Mouse (Mus musculus) lung, adult 2 months (tissue): ENCODE data around the gene Phf23. TPM values are rescaled to one million over a fixed set of nuclear protein-coding genes. Genes with fewer than 3 reads are reported as not detected.

Experiments
- DNase-seq: peaks from one replicate; pipeline ENCODE4 v3.0.0; 2022
- H3K4me1 ChIP-seq: fragments of 200-500 bp; 2 replicates; pipeline ENCODE4 v1.6.1; 2011; ENCODE audit warnings: low read length; ENCODE audit not compliant: control insufficient read depth, insufficient read depth
- H3K4me3 ChIP-seq: fragments of 200-500 bp; replicated peaks from 2 replicates; pipeline ENCODE3; 2011; ENCODE audit warnings: low read depth, mild to moderate bottlenecking, control low read depth, low read length; ENCODE audit errors: extremely low read depth
- CTCF ChIP-seq: fragments of 200-500 bp; IDR thresholded peaks from 2 replicates; pipeline ENCODE4 v1.5.1; 2011; ENCODE audit warnings: mild to moderate bottlenecking, low read length, control low read depth; ENCODE audit not compliant: insufficient read depth
- POLR2A ChIP-seq: fragments of 200-500 bp; IDR thresholded peaks from 2 replicates; pipeline ENCODE4 v1.6.1; 2011; ENCODE audit warnings: low read depth, mild to moderate bottlenecking, control low read depth, low read length, borderline replicate concordance; ENCODE audit errors: extremely low read depth
- WGBS: fragments of 180-500 bp; shearing (Covaris S2); methylation state at CpG from one replicate; pipeline ENCODE4 v1.1.7; 2018; 5-methylcytosine and 5-hydroxymethylcytosine counted together
- polyA plus RNA-seq: library from polyadenylated mRNA; depleted of rRNA; stranded (reverse); fragments of >200 nt; gene quantifications from 2 replicates; pipeline ENCODE4 v1.2.3, GENCODE M21; 2012

Gene Phf23
- polyA plus RNA-seq, 1 experiment = 22.9 TPM

- no peak overlapping the region for H3K4me3 ChIP-seq
- peaks cover 6% of the 10 kb centered on the region for H3K4me1 ChIP-seq
- no peak for DNase-seq
- no peak for TF ChIP-seq POLR2A
- no peak for TF ChIP-seq CTCF
- WGBS = 37% methylated on average over 2 of the region's 2 CpGs
Observed at GRCm38 (mm10) chr11:70019495-70020021, 24.0 kb downstream of the Phf23 start.

GRCm38 (mm10) chr11:70020022-70020631 is 24.6 kb downstream of the Phf23 start:
- 21% methylated on average over 8 of the region's 8 CpGs for WGBS
- no peak for TF ChIP-seq POLR2A
- no peak for TF ChIP-seq CTCF
- DNase-seq = no peak
- Histone ChIP-seq H3K4me1 (peaks cover 4% of the 10 kb centered on the region), H3K4me3 (no peak overlapping the region)

DNA sequence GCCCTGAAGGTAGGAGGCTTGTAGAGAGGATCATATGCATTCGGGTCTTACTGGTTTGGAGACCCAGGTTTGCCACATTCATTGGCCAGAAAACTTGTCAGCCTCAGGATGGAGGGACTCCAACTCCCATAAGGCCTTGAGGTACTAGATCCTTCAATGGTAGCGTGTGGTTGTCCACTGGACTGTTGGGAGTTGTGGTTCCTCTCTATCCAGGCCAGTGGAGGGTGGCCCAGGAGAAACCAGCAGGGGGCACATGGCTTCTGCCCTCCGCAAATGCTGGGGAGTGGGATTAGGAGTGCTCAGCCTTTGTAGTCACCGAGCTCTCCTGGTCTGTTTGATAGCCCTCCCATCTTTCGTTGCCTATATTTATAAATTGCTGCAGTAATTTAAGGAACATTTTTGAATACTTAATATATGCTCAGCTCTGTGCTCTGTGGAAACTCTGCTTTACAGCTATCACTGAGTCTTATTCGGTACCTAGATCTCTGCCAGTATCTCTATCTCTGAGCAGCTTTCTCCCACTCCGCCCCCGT is 25.2 kb downstream of the Phf23 start:
- peak; percentile 59 for DNase-seq
- H3K4me3 ChIP-seq = peak overlapping the region; percentile 75
- WGBS = under 1% methylated on average over 8 of the region's 8 CpGs
- TF ChIP-seq POLR2A = no peak
- TF ChIP-seq CTCF = peak; percentile 57
- H3K4me1 ChIP-seq = peaks cover 4% of the 10 kb centered on the region

DNA sequence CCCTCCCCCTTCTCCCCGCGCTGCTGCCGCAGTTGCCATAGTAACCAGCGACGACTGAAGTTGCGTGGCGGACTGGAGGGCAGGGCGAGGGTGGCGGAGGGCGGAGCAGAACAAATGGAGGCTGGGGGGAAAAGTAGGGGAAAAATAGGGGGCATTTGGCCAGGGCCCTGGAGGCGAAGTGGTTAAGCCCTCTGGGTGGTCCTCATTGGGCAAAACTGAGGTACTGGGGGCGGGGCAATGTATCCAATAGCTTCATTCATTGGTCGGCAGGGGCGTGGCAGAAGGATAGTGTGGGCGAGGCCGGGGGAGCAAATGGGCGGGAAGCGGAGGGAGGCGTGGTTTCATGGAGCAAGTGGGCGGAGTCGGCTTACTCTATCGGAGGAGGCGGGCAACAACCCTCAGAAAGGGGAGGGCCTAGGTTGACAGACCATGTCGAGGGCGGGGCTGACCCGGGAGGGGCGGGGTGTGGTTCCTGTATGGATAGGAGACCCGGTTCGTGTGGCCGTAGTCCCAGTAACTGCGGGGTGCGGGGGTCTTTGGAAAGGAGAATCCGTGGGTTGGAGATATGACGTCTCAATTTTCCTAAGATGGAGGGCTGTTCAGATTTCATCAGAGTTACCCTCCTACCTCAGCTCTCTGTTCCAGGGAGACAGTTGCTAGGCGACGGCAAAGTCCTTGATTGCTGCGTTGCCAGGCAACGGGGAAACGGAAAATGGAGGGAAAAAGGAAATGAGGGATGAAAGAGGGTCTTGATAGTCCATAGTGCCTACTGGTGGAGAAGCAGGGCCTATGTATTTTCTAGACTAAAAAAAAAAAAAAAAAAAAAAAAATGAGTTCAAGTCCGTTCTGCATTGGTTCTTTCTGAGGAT is 25.9 kb downstream of the Phf23 start:
- peak; percentile 92 for DNase-seq
- WGBS = 3% methylated on average over 40 of the region's 40 CpGs
- peaks cover 4% of the 10 kb centered on the region for H3K4me1 ChIP-seq
- TF ChIP-seq CTCF (no peak), POLR2A (no peak)
- H3K4me3 ChIP-seq = peak overlapping the region; percentile 75

GRCm38 (mm10) chr11:70023481-70024150 is 28.0 kb downstream of the Phf23 start:
- H3K4me1 ChIP-seq = peaks cover under 1% of the 10 kb centered on the region; the same call in 1 of the 2 replicates
- no peak for DNase-seq
- WGBS = 16% methylated on average over 18 of the region's 29 CpGs
- peak overlapping the region; percentile 15 for H3K4me3 ChIP-seq
- no peak for TF ChIP-seq POLR2A
- TF ChIP-seq CTCF = no peak

- no peak for TF ChIP-seq POLR2A
- no peak for TF ChIP-seq CTCF
- Histone ChIP-seq H3K4me3 (no peak overlapping the region), H3K4me1 (peaks cover 4% of the 10 kb centered on the region)
- WGBS = 27% methylated on average over 6 of the region's 6 CpGs
- DNase-seq = no peak
Observed at GRCm38 (mm10) chr11:70024151-70024514, 28.6 kb downstream of the Phf23 start.

DNA sequence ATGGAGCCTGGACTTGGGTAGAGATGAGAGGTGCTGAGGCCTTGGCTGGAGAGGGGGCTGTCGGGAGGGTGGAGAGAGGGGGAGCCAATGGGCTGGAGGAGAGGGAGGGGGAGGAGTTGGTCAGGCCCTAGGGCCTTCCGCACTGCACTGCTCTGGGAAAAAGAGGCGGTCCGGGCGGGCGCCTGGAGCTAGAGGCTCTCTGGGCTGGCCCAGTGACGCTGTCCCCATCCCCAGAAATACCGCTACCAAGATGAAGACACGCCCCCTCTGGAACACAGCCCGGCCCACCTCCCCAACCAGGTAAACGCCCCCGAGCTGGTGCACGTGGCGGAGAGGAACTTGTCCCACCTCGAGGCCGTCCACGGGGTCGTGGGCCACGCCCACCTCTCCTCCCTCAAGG is 31.1 kb downstream of the Phf23 start:
- H3K4me3 ChIP-seq = no peak overlapping the region
- WGBS = 23% methylated on average over 19 of the region's 19 CpGs
- no peak for DNase-seq
- no peak for TF ChIP-seq CTCF
- peaks cover 9% of the 10 kb centered on the region; the same call in 1 of the 2 replicates for H3K4me1 ChIP-seq

GRCm38 (mm10) chr11:70027397-70027796 is 31.8 kb downstream of the Phf23 start:
- no peak for DNase-seq

DNA sequence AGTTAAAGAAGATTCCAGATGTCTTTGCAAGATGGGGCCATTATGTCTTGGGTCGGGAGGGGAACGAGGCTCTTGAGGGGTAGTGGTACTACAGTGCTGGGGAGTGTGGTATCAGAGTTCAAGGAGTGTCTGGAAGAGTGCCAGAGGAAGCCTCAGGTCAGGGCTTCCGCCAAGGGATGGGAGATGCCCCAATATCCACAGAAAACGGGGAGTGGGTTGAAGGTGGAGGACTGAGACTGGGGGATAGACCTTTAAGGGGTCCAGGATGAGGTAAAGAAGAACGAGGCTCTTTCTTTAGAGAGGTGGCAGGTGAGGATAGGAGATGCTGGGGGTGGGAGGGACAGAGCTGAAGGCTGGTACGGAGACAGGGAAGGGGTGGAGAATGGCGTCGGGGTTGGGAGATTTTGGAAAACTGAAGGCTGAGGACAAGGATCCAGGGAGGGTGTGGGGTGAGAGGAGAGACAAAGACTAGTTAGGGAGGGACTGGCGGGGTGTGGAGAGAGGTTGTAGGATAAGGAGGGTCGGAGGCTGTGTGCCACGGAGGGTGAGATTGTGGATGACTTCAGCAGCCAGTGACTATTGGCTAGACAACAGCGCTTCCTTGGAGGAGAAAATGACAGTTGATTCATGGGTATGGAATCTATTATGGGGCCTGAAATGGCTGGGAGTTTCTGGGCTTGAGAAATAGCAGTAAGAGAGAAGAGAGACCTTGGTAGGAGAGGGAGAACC is 33.0 kb downstream of the Phf23 start:
- Histone ChIP-seq H3K4me1 (peaks cover 9% of the 10 kb centered on the region; the same call in 1 of the 2 replicates), H3K4me3 (no peak overlapping the region)
- DNase-seq = no peak
- no peak for TF ChIP-seq CTCF
- TF ChIP-seq POLR2A = no peak
- WGBS = 30% methylated on average over 12 of the region's 12 CpGs

More at GRCm38 (mm10) chr11:70027397-70027796, 31.8 kb downstream of the Phf23 start:
- H3K4me1 ChIP-seq = peaks cover 9% of the 10 kb centered on the region; the same call in 1 of the 2 replicates
- no peak overlapping the region for H3K4me3 ChIP-seq
- no peak for TF ChIP-seq CTCF
- TF ChIP-seq POLR2A = no peak
- WGBS = 56% methylated on average over 9 of the region's 9 CpGs
